Mouse (Mus musculus) MEL (cell line): ENCODE data around the gene Myh9. TPM values are rescaled to one million over a fixed set of nuclear protein-coding genes. Genes with fewer than 3 reads are reported as not detected.

Source experiments
- DNase-seq: peaks from one replicate; pipeline ENCODE4 v3.0.0; 2011; ENCODE audit warnings: low read depth, low spot score
- H3K27ac ChIP-seq: 2 replicates; pipeline ENCODE4 v1.5.1; 2012; ENCODE audit warnings: low read depth, mild to moderate bottlenecking, control low read depth, low read length, moderate library complexity; ENCODE audit not compliant: control insufficient read depth
- H3K27me3 ChIP-seq, 2 experiments: fragments of 150-350 bp in 1 of 2; sonication (generic) in 1 of 2; 2 replicates each; pipeline ENCODE4 v1.6.1; 2012; ENCODE audit warnings: low read length in 2 of 2, mild to moderate bottlenecking in 2 of 2, improper control_type of control experiment in 1 of 2, moderate library complexity in 1 of 2; ENCODE audit not compliant: insufficient read depth in 2 of 2, control insufficient read depth in 1 of 2
- H3K36me3 ChIP-seq, 2 experiments: 2 replicates each; pipeline ENCODE4 v1.6.1; 2012 to 2014; ENCODE audit warnings: low read length in 2 of 2, improper control_type of control experiment in 1 of 2, inconsistent platforms in 1 of 2, mild to moderate bottlenecking in 1 of 2; ENCODE audit not compliant: insufficient read depth in 2 of 2, control insufficient read depth in 1 of 2
- H3K4me1 ChIP-seq, 2 experiments: fragments of 150-350 bp in 1 of 2; sonication (generic) in 1 of 2; 2 replicates each; pipeline ENCODE4 v1.6.1; 2012; ENCODE audit warnings: low read length in 2 of 2, improper control_type of control experiment in 1 of 2, mild to moderate bottlenecking in 1 of 2; ENCODE audit not compliant: insufficient read depth in 2 of 2, control insufficient read depth in 1 of 2
- H3K4me3 ChIP-seq, 2 experiments: fragments of 150-350 bp in 1 of 2; sonication (generic) in 1 of 2; 2 replicates each; pipeline ENCODE4 v1.5.1; 2012; ENCODE audit warnings: low read depth in 2 of 2, low read length in 2 of 2, mild to moderate bottlenecking in 2 of 2, moderate library complexity in 2 of 2, control low read depth in 1 of 2, improper control_type of control experiment in 1 of 2; ENCODE audit not compliant: control insufficient read depth in 1 of 2, insufficient read depth in 1 of 2
- H3K79me2 ChIP-seq: 2 replicates; pipeline ENCODE4 v1.6.1; 2012; ENCODE audit warnings: mild to moderate bottlenecking, low read length, moderate library complexity; ENCODE audit not compliant: control insufficient read depth, poor library complexity, insufficient read depth
- H3K9ac ChIP-seq: 2 replicates; pipeline ENCODE4 v1.6.1; 2012; ENCODE audit warnings: low read depth, mild to moderate bottlenecking, control low read depth, low read length, moderate library complexity; ENCODE audit not compliant: control insufficient read depth, poor library complexity, severe bottlenecking
- H3K9me3 ChIP-seq: fragments of 150-350 bp; sonication (generic); replicated peaks from 2 replicates; pipeline ENCODE4 v1.6.1; 2012; ENCODE audit warnings: mild to moderate bottlenecking, low read length, improper control_type of control experiment, moderate library complexity; ENCODE audit not compliant: insufficient read depth
- BHLHE40 ChIP-seq: IDR thresholded peaks from 2 replicates; pipeline ENCODE4 v1.6.1; 2012; ENCODE audit warnings: low read depth, mild to moderate bottlenecking, inconsistent platforms, low read length, improper control_type of control experiment, borderline replicate concordance
- CHD1 ChIP-seq: IDR thresholded peaks from 2 replicates; pipeline ENCODE4 v1.6.1; 2012; ENCODE audit warnings: low read depth, mild to moderate bottlenecking, inconsistent platforms, low read length, improper control_type of control experiment
- E2F4 ChIP-seq: IDR thresholded peaks from 2 replicates; pipeline ENCODE4 v1.6.1; 2011; ENCODE audit warnings: low read depth, low read length, improper control_type of control experiment, borderline replicate concordance
- ELF1 ChIP-seq: IDR thresholded peaks from 2 replicates; pipeline ENCODE4 v1.6.1; 2014; ENCODE audit warnings: low read depth, mild to moderate bottlenecking, inconsistent platforms, low read length, improper control_type of control experiment, moderate library complexity
- EP300 ChIP-seq, 2 experiments: IDR thresholded peaks; 2 replicates each; pipeline ENCODE4 v1.6.1; 2011; ENCODE audit warnings: improper control_type of control experiment in 2 of 2, low read length in 2 of 2, low read depth in 1 of 2, mild to moderate bottlenecking in 1 of 2
- GABPA ChIP-seq: IDR thresholded peaks from 2 replicates; pipeline ENCODE4 v1.6.1; 2012; ENCODE audit warnings: low read depth, mild to moderate bottlenecking, inconsistent platforms, low read length, improper control_type of control experiment, moderate library complexity
- GATA1 ChIP-seq: IDR thresholded peaks from 2 replicates; pipeline ENCODE4 v1.6.1; 2011; ENCODE audit warnings: low read depth, low read length, improper control_type of control experiment
- HCFC1 ChIP-seq: IDR thresholded peaks from 2 replicates; pipeline ENCODE4 v1.6.1; 2012; ENCODE audit warnings: low read depth, mild to moderate bottlenecking, inconsistent platforms, low read length, improper control_type of control experiment, moderate library complexity
- KAT2A ChIP-seq: conservative IDR thresholded peaks from 2 replicates; pipeline ENCODE4 v1.6.1; 2012; ENCODE audit warnings: low read depth, low read length, improper control_type of control experiment, inconsistent platforms
- MAX ChIP-seq: IDR thresholded peaks from 2 replicates; pipeline ENCODE4 v1.6.1; 2011; ENCODE audit warnings: low read length, improper control_type of control experiment
- MEF2A ChIP-seq: IDR thresholded peaks from 2 replicates; pipeline ENCODE4 v1.6.1; 2014; ENCODE audit warnings: low read depth, mild to moderate bottlenecking, inconsistent platforms, low read length, improper control_type of control experiment; ENCODE audit not compliant: poor library complexity, insufficient replicate concordance, severe bottlenecking; ENCODE audit errors: extremely low read depth
- MXI1 ChIP-seq: IDR thresholded peaks from 2 replicates; pipeline ENCODE4 v1.6.1; 2011; ENCODE audit warnings: mild to moderate bottlenecking, low read depth, low read length, improper control_type of control experiment
- MYC ChIP-seq: IDR thresholded peaks from 2 replicates; pipeline ENCODE4 v1.6.1; 2011; ENCODE audit warnings: low read depth, mild to moderate bottlenecking, low read length, improper control_type of control experiment, moderate library complexity
- POLR2A ChIP-seq, 2 experiments: IDR thresholded peaks; 2 replicates each; pipeline ENCODE4 v1.6.1; 2011 to 2012; ENCODE audit warnings: low read length in 2 of 2, mild to moderate bottlenecking in 2 of 2, control low read depth in 1 of 2, improper control_type of control experiment in 1 of 2, low read depth in 1 of 2, moderate library complexity in 1 of 2; ENCODE audit not compliant: control insufficient read depth in 1 of 2, insufficient read depth in 1 of 2, poor library complexity in 1 of 2
- POLR2AphosphoS5 ChIP-seq: IDR thresholded peaks from 2 replicates; pipeline ENCODE4 v1.6.1; 2012; ENCODE audit warnings: low read depth, borderline replicate concordance, mild to moderate bottlenecking, inconsistent platforms, low read length, moderate library complexity, mixed read lengths
- RAD21 ChIP-seq: IDR thresholded peaks from 2 replicates; pipeline ENCODE4 v1.6.1; 2011; ENCODE audit warnings: mild to moderate bottlenecking, low read depth, low read length, improper control_type of control experiment
- RCOR1 ChIP-seq: IDR thresholded peaks from 2 replicates; pipeline ENCODE4 v1.6.1; 2012; ENCODE audit warnings: low read depth, mild to moderate bottlenecking, inconsistent platforms, low read length, improper control_type of control experiment
- SIN3A ChIP-seq: IDR thresholded peaks from 2 replicates; pipeline ENCODE4 v1.6.1; 2012; ENCODE audit warnings: low read length, improper control_type of control experiment, inconsistent platforms
- TAL1 ChIP-seq: IDR thresholded peaks from 2 replicates; pipeline ENCODE4 v1.6.1; 2012; ENCODE audit warnings: mild to moderate bottlenecking, inconsistent platforms, low read length, moderate library complexity, mixed read lengths
- TBP ChIP-seq: IDR thresholded peaks from 2 replicates; pipeline ENCODE4 v1.8.0; 2011; ENCODE audit warnings: low read depth, low read length, improper control_type of control experiment
- USF2 ChIP-seq, 2 experiments: IDR thresholded peaks; 2 replicates each; pipeline ENCODE4 v1.6.1; 2011 to 2012; ENCODE audit warnings: improper control_type of control experiment in 2 of 2, low read length in 2 of 2, borderline replicate concordance in 1 of 2, inconsistent platforms in 1 of 2, low read depth in 1 of 2, mild to moderate bottlenecking in 1 of 2; ENCODE audit not compliant: insufficient read depth in 1 of 2
- ZC3H11A ChIP-seq: IDR thresholded peaks from 2 replicates; pipeline ENCODE4 v1.6.1; 2012; ENCODE audit warnings: low read depth, mild to moderate bottlenecking, inconsistent platforms, low read length, improper control_type of control experiment
- ZKSCAN1 ChIP-seq: IDR thresholded peaks from 2 replicates; pipeline ENCODE4 v1.6.1; 2012; ENCODE audit warnings: low read depth, mild to moderate bottlenecking, inconsistent platforms, low read length, improper control_type of control experiment, moderate library complexity
- ZMIZ1 ChIP-seq: IDR thresholded peaks from 2 replicates; pipeline ENCODE4 v1.6.1; 2012; ENCODE audit warnings: low read depth, mild to moderate bottlenecking, inconsistent platforms, low read length, improper control_type of control experiment, moderate library complexity
- polyA plus RNA-seq, 2 experiments: library from polyadenylated mRNA; stranded (reverse) in 1 of 2; unstranded in 1 of 2; fragments of >175 nt in 1 of 2; fragments of >200 nt in 1 of 2; gene quantifications; 2 replicates each; pipeline versions ENCODE4 v1.2.1 to v1.2.4; 2012; ENCODE audit warnings: low replicate concordance in 2 of 2, low read depth in 1 of 2; ENCODE audit not compliant: insufficient read length in 2 of 2, insufficient read depth in 1 of 2, missing spikeins in 1 of 2
- total RNA-seq: library from RNA; depleted of rRNA; stranded (reverse); fragments of 300-350 nt; gene quantifications from 2 replicates; pipeline ENCODE4 v1.2.3, GENCODE M21; 2012

The Myh9 gene
- total and polyA plus RNA-seq, 3 experiments, result 59.3 to 176 (median 158) TPM

DNA sequence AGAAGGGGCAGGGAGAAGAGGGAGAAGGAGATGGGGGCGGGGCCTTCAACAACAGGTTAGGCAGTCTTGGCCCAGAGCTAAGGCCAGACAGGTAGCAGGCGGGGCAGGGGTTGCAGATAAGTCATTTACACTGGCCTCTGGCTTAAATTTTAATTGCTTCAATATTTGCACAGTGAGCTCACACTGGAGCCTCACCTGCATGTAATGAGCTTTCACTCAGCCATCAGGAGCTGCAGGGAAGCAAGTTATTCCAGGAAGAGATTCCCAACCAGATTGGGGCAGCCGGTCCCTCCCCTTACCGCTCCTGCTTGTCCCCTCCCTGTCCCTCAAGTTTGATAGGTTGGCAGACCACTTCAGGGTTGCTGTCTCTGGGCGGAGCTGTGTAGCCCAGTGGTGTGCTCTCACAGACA, 19.9 kb downstream of the Myh9 start:
- Histone ChIP-seq H3K4me1 (peaks cover 4 to 14% of the 10 kb centered on the region in 2 experiments; a peak in 3 of 4 replicates), H3K36me3 (peaks cover 2 to 6% of the 10 kb centered on the region in 2 experiments; a peak in 3 of 4 replicates), H3K27ac (no peak overlapping the region), H3K4me3 (no peak overlapping the region), H3K9ac (no peak overlapping the region), H3K79me2 (peaks cover 68% of the 10 kb centered on the region), H3K9me3 (no peaks in the 10 kb centered on the region), H3K27me3 (no peaks in the 10 kb centered on the region)
- TF ChIP-seq MYC (no peak), GATA1 (no peak), BHLHE40 (no peak), MAX (no peak), SIN3A (no peak), ZKSCAN1 (no peak), POLR2A (IDR thresholded peaks at IDR 0.05; ENCODE audit: control insufficient read depth in 1 of 2, insufficient read depth in 1 of 2, low read depth in 1 of 2, low read length in 2 of 2, poor library complexity in 1 of 2) (no peak), MEF2A (no peak), USF2 (IDR thresholded peaks at IDR 0.05; ENCODE audit: borderline replicate concordance in 1 of 2, insufficient read depth in 1 of 2, low read depth in 1 of 2, low read length in 2 of 2) (no peak), EP300 (IDR thresholded peaks at IDR 0.05; ENCODE audit: low read depth in 1 of 2, low read length in 2 of 2) (no peak), POLR2AphosphoS5 (no peak), E2F4 (no peak), GABPA (no peak), HCFC1 (no peak), MXI1 (no peak), RCOR1 (no peak), KAT2A (no peak), ZC3H11A (no peak), ZMIZ1 (no peak), ELF1 (no peak)
- no peak for DNase-seq

- Histone ChIP-seq H3K79me2 (peaks cover 69% of the 10 kb centered on the region), H3K27me3 (no peaks in the 10 kb centered on the region), H3K4me1 (peaks cover 4 to 17% of the 10 kb centered on the region in 2 experiments; a peak in 3 of 4 replicates), H3K9ac (no peak overlapping the region), H3K27ac (no peak overlapping the region), H3K9me3 (no peaks in the 10 kb centered on the region), H3K36me3 (peaks cover 2 to 7% of the 10 kb centered on the region in 2 experiments), H3K4me3 (no peak overlapping the region)
- DNase-seq, result no peak
- TF ChIP-seq RAD21 (no peak), KAT2A (no peak), TAL1 (no peak), TBP (no peak), CHD1 (no peak)
Observed at GRCm38 (mm10) chr15:77821424-77821823, 20.6 kb downstream of the Myh9 start.
